Mouse (Mus musculus): ENCODE data around the gene Unk. TPM values are rescaled to one million over a fixed set of nuclear protein-coding genes. Genes with fewer than 3 reads are reported as not detected.

Gene Unk
- polyA plus RNA-seq, 1 experiment, result 21.5 TPM

GRCm38 (mm10) chr11:116024356-116024808 lies 5.7 kb upstream of the Unk start:
- peak overlapping the region; percentile 81 for H3K4me3 ChIP-seq (ENCODE audit: low read depth, low read length)
- no peaks in the 10 kb centered on the region for H3K4me1 ChIP-seq (ENCODE audit: control insufficient read depth, insufficient read depth, insufficient read length, low read length)
- WGBS, result under 1% methylated on average over 37 of the region's 37 CpGs
- peaks cover 20% of the 10 kb centered on the region for H3K36me3 ChIP-seq (ENCODE audit: control insufficient read depth, insufficient read depth, low read length)
- peak overlapping the region; percentile 98 for H3K27ac ChIP-seq (ENCODE audit: insufficient read depth, low read depth, low read length)
- H3K27me3 ChIP-seq (ENCODE audit: control insufficient read depth, insufficient read depth, low read length), result no peaks in the 10 kb centered on the region
- TF ChIP-seq POLR2A (IDR thresholded peaks at IDR 0.05; ENCODE audit: low read depth, low read length), result peak; percentile 100
- TF ChIP-seq CTCF (IDR thresholded peaks at IDR 0.05; ENCODE audit: extremely low read depth, insufficient read length, insufficient replicate concordance, low read depth, low read length), result no peak

GRCm38 (mm10) chr11:116025056-116025845 lies 4.9 kb upstream of the Unk start:
- TF ChIP-seq POLR2A (IDR thresholded peaks at IDR 0.05; ENCODE audit: low read depth, low read length) (no peak), CTCF (IDR thresholded peaks at IDR 0.05; ENCODE audit: extremely low read depth, insufficient read length, insufficient replicate concordance, low read depth, low read length) (no peak)
- no peak overlapping the region for H3K27ac ChIP-seq (ENCODE audit: insufficient read depth, low read depth, low read length)
- WGBS, result 93% methylated on average over 3 of the region's 3 CpGs
- H3K4me1 ChIP-seq (ENCODE audit: control insufficient read depth, insufficient read depth, insufficient read length, low read length), result no peaks in the 10 kb centered on the region
- no peak overlapping the region for H3K4me3 ChIP-seq (ENCODE audit: low read depth, low read length)
- H3K27me3 ChIP-seq (ENCODE audit: control insufficient read depth, insufficient read depth, low read length), result no peaks in the 10 kb centered on the region
- H3K36me3 ChIP-seq (ENCODE audit: control insufficient read depth, insufficient read depth, low read length), result peaks cover 20% of the 10 kb centered on the region

DNA sequence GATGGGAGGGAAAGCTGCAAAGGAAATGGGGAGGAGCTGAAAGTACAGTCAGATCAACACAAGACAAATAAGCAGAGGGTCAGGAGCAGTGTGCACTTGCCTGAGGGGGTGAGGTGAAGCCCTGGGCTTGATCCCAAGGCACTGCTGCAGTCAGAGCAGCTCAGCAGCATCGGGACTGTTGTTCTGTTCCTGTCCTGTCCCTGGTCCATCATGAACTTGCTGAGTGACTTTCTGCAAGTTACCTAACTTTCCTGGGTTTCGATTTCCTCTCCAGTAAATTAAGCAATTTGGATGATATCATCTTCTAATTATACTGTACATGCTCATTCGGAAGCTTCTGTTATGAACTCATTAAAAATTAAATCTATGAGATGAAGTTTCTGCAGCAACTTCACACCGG lies 2.4 kb upstream of the Unk start, which contains the start of gene H3f3b:
Gene H3f3b, minus strand, starts transcription at position 207 of the 400 bp plus-strand sequence.
- no peaks in the 10 kb centered on the region for H3K27me3 ChIP-seq (ENCODE audit: control insufficient read depth, insufficient read depth, low read length)
- H3K27ac ChIP-seq (ENCODE audit: insufficient read depth, low read depth, low read length), result no peak within 1 kb of the TSS
- WGBS, result 83% methylated on average over 4 of the region's 4 CpGs
- no peak within 1 kb of the TSS for H3K4me3 ChIP-seq (ENCODE audit: low read depth, low read length)
- peaks cover 6% of the 10 kb centered on the region for H3K36me3 ChIP-seq (ENCODE audit: control insufficient read depth, insufficient read depth, low read length)
- H3K4me1 ChIP-seq (ENCODE audit: control insufficient read depth, insufficient read depth, insufficient read length, low read length), result peaks cover 3% of the 10 kb centered on the region; the same call in 1 of the 2 replicates
- TF ChIP-seq POLR2A (IDR thresholded peaks at IDR 0.05; ENCODE audit: low read depth, low read length) (no peak), CTCF (IDR thresholded peaks at IDR 0.05; ENCODE audit: extremely low read depth, insufficient read length, insufficient replicate concordance, low read depth, low read length) (no peak)

DNA sequence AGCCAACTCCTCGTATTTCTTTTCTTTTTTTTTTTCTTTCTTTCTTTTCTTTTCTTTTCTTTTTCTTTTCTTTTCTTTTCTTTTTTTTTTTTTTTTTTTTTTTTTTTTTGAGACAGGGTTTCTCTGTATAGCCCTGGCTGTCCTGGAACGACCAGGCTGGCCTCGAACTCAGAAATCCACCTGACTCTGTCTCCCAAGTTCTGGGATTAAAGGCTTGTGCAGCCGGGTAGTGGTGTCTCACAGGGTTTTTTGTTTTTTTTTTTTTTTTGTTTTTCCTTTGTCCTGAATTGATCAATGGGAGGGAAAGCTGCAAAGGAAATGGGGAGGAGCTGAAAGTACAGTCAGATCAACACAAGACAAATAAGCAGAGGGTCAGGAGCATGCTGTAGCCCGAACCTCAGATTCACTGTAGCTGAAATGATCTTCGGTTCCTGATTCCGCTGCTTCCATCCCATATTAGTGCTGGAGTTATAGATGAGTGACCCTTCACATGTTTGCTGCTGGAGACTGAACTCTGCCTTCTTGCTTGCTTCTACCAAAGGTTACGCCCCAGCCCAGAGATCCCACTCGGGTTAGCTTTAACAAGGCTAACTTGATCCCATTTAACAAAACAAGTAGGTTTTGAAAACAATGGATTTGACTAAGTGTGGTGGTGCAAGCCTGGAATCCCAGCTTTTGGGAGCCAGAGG lies 1.8 kb upstream of the Unk start:
- Histone ChIP-seq H3K4me3 (ENCODE audit: low read depth, low read length) (no peak overlapping the region), H3K27me3 (ENCODE audit: control insufficient read depth, insufficient read depth, low read length) (no peaks in the 10 kb centered on the region), H3K27ac (ENCODE audit: insufficient read depth, low read depth, low read length) (no peak overlapping the region), H3K4me1 (ENCODE audit: control insufficient read depth, insufficient read depth, insufficient read length, low read length) (peaks cover 3% of the 10 kb centered on the region; the same call in 1 of the 2 replicates), H3K36me3 (ENCODE audit: control insufficient read depth, insufficient read depth, low read length) (peaks cover 4% of the 10 kb centered on the region)
- TF ChIP-seq POLR2A (IDR thresholded peaks at IDR 0.05; ENCODE audit: low read depth, low read length) (no peak), CTCF (IDR thresholded peaks at IDR 0.05; ENCODE audit: extremely low read depth, insufficient read length, insufficient replicate concordance, low read depth, low read length) (no peak)
- WGBS, result 88% methylated on average over 9 of the region's 9 CpGs

DNA sequence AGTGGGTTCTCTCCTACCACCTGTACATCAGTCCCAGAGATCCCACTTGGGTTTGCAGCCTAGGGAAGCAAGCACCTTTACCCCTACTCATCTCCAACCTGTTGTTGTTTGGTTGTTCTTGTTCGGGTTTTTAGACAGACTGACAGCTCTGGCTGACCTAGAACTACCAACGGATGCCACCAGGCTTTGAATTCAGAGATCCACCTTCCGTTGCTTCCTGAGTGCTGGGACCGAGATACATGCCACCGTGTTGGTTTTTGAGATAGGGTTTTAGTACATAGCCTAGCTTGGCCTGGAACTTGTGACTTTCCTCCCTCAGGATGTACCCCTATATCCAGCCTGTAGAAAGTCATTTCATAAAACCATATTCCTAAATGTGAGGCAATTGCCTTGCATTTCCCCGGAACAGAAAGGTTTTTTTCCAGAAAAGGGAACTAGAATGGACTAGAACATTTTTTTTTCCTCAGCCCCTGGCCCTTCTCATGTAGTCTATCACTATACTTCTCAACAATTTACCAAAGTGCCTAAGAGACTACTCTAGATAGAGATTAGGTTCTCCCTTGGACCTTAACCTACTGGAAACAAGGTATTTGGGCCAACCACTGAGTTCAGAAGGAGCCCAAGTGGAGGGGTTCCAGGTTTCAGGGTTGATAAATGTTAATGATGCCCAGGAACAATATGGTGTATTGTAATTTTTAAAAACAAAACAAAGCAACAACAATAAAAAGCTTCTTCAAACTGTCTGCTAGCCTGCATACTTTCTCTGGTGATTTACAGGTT lies 846 bp upstream of the Unk start:
- TF ChIP-seq CTCF (IDR thresholded peaks at IDR 0.05; ENCODE audit: extremely low read depth, insufficient read length, insufficient replicate concordance, low read depth, low read length) (no peak), POLR2A (IDR thresholded peaks at IDR 0.05; ENCODE audit: low read depth, low read length) (no peak)
- 78% methylated on average over 6 of the region's 6 CpGs for WGBS
- Histone ChIP-seq H3K4me3 (ENCODE audit: low read depth, low read length) (peak overlapping the region; percentile 55; the same call in 1 of the 2 replicates), H3K4me1 (ENCODE audit: control insufficient read depth, insufficient read depth, insufficient read length, low read length) (peaks cover 3% of the 10 kb centered on the region; the same call in 1 of the 2 replicates), H3K27ac (ENCODE audit: insufficient read depth, low read depth, low read length) (peak overlapping the region; percentile 68), H3K36me3 (ENCODE audit: control insufficient read depth, insufficient read depth, low read length) (no peaks in the 10 kb centered on the region), H3K27me3 (ENCODE audit: control insufficient read depth, insufficient read depth, low read length) (no peaks in the 10 kb centered on the region)

DNA sequence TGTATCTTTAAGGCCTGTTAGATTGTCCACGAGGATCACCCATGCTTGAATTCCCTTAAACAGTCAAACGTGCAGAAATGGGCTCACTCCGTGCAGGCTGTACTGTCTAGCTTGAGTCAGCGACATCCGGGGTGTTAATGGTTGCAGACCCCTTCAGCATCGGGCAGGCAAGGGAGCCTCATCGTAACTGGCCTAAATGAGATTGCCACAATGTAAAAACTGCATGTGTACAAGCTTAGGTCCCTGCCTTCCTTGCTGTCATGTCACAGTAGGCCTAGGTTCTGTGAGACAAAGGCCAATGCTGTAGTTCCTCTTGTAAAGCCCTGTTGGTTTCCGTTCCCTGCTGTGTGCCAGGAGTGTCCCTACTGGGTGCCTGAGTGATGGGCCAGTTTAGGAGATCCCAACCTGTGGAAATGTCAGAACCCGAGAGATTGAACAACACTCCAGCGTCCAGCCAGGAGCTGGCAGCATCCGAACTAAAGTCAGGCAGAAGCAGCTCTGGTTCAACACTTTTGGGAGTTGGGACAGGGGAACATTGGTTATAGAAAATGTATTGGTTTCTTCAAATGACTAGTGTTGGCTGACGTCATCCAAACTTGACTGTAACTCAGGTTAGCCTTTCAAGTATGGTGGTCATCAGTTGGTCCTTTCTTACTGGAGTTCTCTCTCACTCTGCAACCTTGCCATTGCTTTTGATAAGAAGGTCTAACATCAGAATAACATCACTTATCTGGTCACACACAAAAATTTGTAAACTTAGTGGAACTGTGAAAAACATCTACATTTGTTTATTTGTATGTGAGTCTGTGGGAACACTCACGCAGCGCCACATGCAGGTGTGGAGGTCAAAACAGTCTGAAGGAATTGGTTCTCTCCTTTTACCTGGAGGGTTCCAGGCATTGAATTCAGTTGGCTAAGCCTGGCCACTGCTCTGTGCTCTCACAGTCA lies 1.1 kb downstream of the Unk start:
- H3K4me1 ChIP-seq (ENCODE audit: control insufficient read depth, insufficient read depth, insufficient read length, low read length), result peaks cover 3% of the 10 kb centered on the region; the same call in 1 of the 2 replicates
- no peak for TF ChIP-seq POLR2A (IDR thresholded peaks at IDR 0.05; ENCODE audit: low read depth, low read length)
- no peak for TF ChIP-seq CTCF (IDR thresholded peaks at IDR 0.05; ENCODE audit: extremely low read depth, insufficient read length, insufficient replicate concordance, low read depth, low read length)
- 23% methylated on average over 14 of the region's 14 CpGs for WGBS
- peak overlapping the region; percentile 76 for H3K4me3 ChIP-seq (ENCODE audit: low read depth, low read length)
- H3K27ac ChIP-seq (ENCODE audit: insufficient read depth, low read depth, low read length), result peak overlapping the region; percentile 93
- no peaks in the 10 kb centered on the region for H3K36me3 ChIP-seq (ENCODE audit: control insufficient read depth, insufficient read depth, low read length)
- no peaks in the 10 kb centered on the region for H3K27me3 ChIP-seq (ENCODE audit: control insufficient read depth, insufficient read depth, low read length)

Measured in small intestine, adult 2 months (tissue).